Mouse (Mus musculus) embryonic facial prominence, embryonic 12.5 days (tissue): ENCODE results near the gene Zfp69. TPM values are rescaled to one million over a fixed set of nuclear protein-coding genes. Genes with fewer than 3 reads are reported as not detected.

Experiments
- ATAC-seq: fragments of 200-750 bp; cut with Nextera tagmentation; 2 replicates; pipeline ENCODE4 v1.8.0; 2017; ENCODE audit not compliant: insufficient number of reproducible peaks, insufficient read depth, low FRiP score, low TSS enrichment
- H3K27ac ChIP-seq: fragments of 300-500 bp; sonication (generic); 2 replicates; pipeline ENCODE4 v1.5.1; 2016; ENCODE audit warnings: mild to moderate bottlenecking
- H3K27me3 ChIP-seq: fragments of 300-500 bp; sonication (generic); 2 replicates; pipeline ENCODE4 v1.6.1; 2016; ENCODE audit warnings: mild to moderate bottlenecking, moderate library complexity
- H3K36me3 ChIP-seq: fragments of 300-500 bp; sonication (generic); 2 replicates; pipeline ENCODE4 v1.6.1; 2016; ENCODE audit warnings: mild to moderate bottlenecking
- H3K4me1 ChIP-seq: fragments of 300-500 bp; sonication (generic); 2 replicates; pipeline ENCODE4 v1.6.1; 2016
- H3K4me2 ChIP-seq: fragments of 300-500 bp; sonication (generic); replicated peaks from 2 replicates; pipeline ENCODE4 v1.6.1; 2016; ENCODE audit warnings: mild to moderate bottlenecking, moderate library complexity
- H3K4me3 ChIP-seq: fragments of 300-500 bp; sonication (generic); 2 replicates; pipeline ENCODE4 v1.5.1; 2016; ENCODE audit warnings: mild to moderate bottlenecking
- H3K9ac ChIP-seq: fragments of 300-500 bp; sonication (generic); 2 replicates; pipeline ENCODE4 v1.6.1; 2016; ENCODE audit warnings: mild to moderate bottlenecking, moderate library complexity
- H3K9me3 ChIP-seq: fragments of 300-500 bp; sonication (generic); 2 replicates; pipeline ENCODE4 v1.6.1; 2016; ENCODE audit warnings: mild to moderate bottlenecking, moderate library complexity
- WGBS: fragments of 180-500 bp; shearing (Covaris S2); methylation state at CpG from one replicate; pipeline ENCODE4 v1.1.7; 2016; 5-methylcytosine and 5-hydroxymethylcytosine counted together
- polyA plus RNA-seq: library from polyadenylated mRNA; unstranded; fragments of >200 nt; fragmentation: Nextera tagmentation; extraction: Ambion mirVana; gene quantifications from 2 replicates; pipeline ENCODE4 v1.2.1, GENCODE M21; 2016

Zfp69 gene
- polyA plus RNA-seq, 1 experiment from 2014 or later: 11.2 TPM

DNA sequence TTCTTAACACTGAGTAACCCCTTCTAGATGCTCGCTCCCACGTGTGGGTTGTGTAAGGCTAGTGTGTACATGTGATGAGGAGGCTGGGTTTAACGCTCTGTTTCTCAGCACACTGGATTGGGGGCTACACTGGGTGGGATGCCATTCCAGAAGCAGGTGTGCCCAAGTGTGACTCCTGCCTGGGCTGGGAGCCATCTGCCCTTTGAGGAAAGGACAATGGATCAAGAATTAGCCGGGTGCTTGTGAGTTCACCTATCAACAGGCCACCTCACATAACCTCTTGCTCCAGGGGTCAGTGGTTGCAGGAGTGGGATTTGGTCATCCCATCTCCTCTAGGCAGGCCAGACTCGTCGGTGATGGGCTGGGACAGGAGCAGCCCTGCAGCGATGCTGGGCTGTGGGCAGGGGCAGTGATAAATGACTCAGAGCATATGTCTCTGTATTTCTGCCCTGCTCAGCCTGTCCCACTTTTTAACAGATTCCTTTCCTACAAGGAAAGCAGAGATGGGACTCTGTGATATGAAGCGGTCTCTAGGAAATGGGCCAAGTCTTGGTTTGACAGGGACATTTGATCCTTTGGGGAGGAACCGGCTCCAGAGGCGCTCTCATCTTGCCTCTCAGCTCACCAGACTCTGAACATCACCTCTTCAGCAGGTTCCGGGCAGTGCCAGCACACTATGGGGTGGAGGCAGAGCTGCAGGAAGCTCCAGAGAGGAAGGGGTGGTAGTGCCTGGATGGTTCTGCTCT, 57.7 kb downstream of the Zfp69 start:
- Histone ChIP-seq H3K4me2 (no peak overlapping the region), H3K27ac (no peak overlapping the region), H3K9me3 (no peaks in the 10 kb centered on the region), H3K36me3 (no peaks in the 10 kb centered on the region), H3K4me1 (peaks cover 23% of the 10 kb centered on the region), H3K4me3 (no peak overlapping the region), H3K9ac (no peak overlapping the region), H3K27me3 (peaks cover 9% of the 10 kb centered on the region; the same call in 1 of the 2 replicates)
- 55% methylated on average over 11 of the region's 11 CpGs for WGBS
- ATAC-seq: no peak

DNA sequence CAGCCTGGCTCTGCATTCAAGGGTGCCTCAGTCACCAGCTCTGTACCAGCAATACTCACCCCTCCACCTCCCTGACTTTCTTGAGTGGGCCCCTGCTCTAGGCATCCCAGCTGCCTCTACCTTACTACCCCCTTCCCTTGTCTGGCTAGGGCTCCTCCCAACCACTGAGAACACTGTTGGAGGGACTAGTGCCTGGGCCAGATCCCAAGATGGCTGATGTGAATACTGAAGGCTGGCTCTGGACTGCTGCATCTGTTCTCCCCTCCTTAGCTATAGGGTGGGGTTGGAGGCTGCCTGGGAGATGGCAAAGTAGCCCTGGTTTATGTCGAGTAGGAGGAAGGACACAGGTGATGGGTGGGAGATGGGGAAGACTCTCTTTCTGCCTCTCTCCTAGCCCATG, 59.0 kb downstream of the Zfp69 start:
- H3K27me3 ChIP-seq: peaks cover 9% of the 10 kb centered on the region; the same call in 1 of the 2 replicates
- WGBS: 67% methylated on average over 1 of the region's 1 CpGs
- no peaks in the 10 kb centered on the region for H3K9me3 ChIP-seq
- no peak overlapping the region for H3K4me3 ChIP-seq
- peaks cover 23% of the 10 kb centered on the region for H3K4me1 ChIP-seq
- H3K36me3 ChIP-seq: no peaks in the 10 kb centered on the region
- no peak overlapping the region for H3K27ac ChIP-seq
- H3K4me2 ChIP-seq: no peak overlapping the region
- no peak for ATAC-seq
- H3K9ac ChIP-seq: no peak overlapping the region

GRCm38 (mm10) chr4:120891960-120892359, 59.5 kb downstream of the Zfp69 start:
- H3K27ac ChIP-seq: no peak overlapping the region
- peaks cover 27% of the 10 kb centered on the region for H3K4me1 ChIP-seq
- no peak overlapping the region for H3K4me2 ChIP-seq
- ATAC-seq: no peak
- no peaks in the 10 kb centered on the region for H3K36me3 ChIP-seq
- no peak overlapping the region for H3K4me3 ChIP-seq
- no peak overlapping the region for H3K9ac ChIP-seq
- H3K9me3 ChIP-seq: no peaks in the 10 kb centered on the region
- H3K27me3 ChIP-seq: peaks cover 9% of the 10 kb centered on the region; the same call in 1 of the 2 replicates

- H3K36me3 ChIP-seq: no peaks in the 10 kb centered on the region
- H3K9ac ChIP-seq: no peak overlapping the region
- WGBS: 48% methylated on average over 11 of the region's 11 CpGs
- H3K4me2 ChIP-seq: no peak overlapping the region
- no peak overlapping the region for H3K27ac ChIP-seq
- no peak overlapping the region for H3K4me3 ChIP-seq
- peaks cover 30% of the 10 kb centered on the region for H3K4me1 ChIP-seq
- peak; percentile 67 for ATAC-seq
- H3K27me3 ChIP-seq: peaks cover 9% of the 10 kb centered on the region; the same call in 1 of the 2 replicates
- H3K9me3 ChIP-seq: no peaks in the 10 kb centered on the region
Observed at GRCm38 (mm10) chr4:120890754-120891440, 60.6 kb downstream of the Zfp69 start.

DNA sequence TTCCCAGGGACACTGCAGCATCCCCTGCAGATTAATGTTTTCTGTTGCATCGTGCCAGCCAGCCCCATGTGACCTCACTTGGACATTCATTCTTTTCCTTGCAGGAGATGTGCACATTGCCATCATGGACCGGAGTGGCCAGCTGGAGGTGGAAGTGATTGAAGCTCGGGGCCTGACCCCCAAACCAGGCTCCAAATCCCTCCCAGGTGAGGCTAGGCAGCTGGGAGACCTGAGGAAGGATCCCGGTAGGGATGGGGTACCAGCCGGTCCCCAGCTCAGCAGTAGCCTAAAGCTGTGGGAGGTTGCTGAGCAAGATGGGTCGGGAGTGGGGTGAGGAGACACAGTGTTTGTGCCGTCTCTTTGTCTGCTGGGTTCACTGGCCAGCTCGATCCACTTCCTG, 62.6 kb downstream of the Zfp69 start:
- no peak overlapping the region for H3K9ac ChIP-seq
- peaks cover 4% of the 10 kb centered on the region; the same call in 1 of the 2 replicates for H3K27me3 ChIP-seq
- no peaks in the 10 kb centered on the region for H3K36me3 ChIP-seq
- WGBS: 65% methylated on average over 8 of the region's 8 CpGs
- ATAC-seq: no peak
- no peak overlapping the region for H3K4me3 ChIP-seq
- no peak overlapping the region for H3K27ac ChIP-seq
- H3K4me2 ChIP-seq: no peak overlapping the region
- H3K9me3 ChIP-seq: no peaks in the 10 kb centered on the region
- peaks cover 34% of the 10 kb centered on the region for H3K4me1 ChIP-seq

DNA sequence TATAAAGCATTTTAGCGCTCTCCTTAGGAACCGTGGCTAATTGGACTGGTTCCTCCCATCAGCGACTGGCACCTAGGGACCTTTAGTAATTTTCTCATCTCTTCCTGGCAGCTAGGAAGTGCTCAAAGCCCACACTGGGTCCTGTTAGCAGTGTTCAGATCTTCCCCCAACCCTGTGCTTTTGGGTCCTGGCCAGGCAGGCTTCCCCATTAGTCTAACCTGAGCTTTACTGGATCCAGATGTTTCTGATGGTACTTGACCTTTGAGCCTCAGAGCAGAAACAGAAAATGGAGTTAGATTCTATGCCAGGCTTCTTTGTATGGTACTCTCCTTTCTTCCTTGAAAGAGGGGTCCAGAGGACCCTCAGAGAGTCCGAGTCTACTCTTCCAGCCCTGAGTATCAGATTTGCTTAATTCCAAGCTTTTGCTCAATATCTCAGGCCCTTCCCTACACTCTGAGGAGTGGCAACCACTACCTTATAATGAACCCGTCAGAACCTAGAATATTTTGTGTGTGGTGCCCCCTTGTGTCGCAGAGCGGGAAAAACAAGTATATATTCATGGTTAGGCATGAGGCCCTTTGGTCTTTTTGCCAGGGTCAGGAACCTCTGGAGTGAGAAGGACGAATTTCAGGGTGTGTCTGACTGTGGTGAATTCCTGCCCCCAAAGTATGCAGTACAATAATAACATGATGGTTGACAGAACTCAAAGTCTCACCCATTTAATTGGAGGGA, 64.0 kb downstream of the Zfp69 start:
- no peaks in the 10 kb centered on the region for H3K9me3 ChIP-seq

GRCm38 (mm10) chr4:120886811-120887210, 64.7 kb downstream of the Zfp69 start:
- Histone ChIP-seq H3K9ac (no peak overlapping the region), H3K27ac (no peak overlapping the region), H3K4me3 (no peak overlapping the region), H3K9me3 (no peaks in the 10 kb centered on the region), H3K4me2 (no peak overlapping the region), H3K4me1 (peaks cover 39% of the 10 kb centered on the region), H3K27me3 (no peaks in the 10 kb centered on the region), H3K36me3 (no peaks in the 10 kb centered on the region)
- ATAC-seq: no peak
- 87% methylated on average over 5 of the region's 5 CpGs for WGBS

More for the DNA sequence above, 64.0 kb downstream of the Zfp69 start:
- H3K4me2 ChIP-seq: no peak overlapping the region
- H3K27ac ChIP-seq: no peak overlapping the region
- peaks cover 32% of the 10 kb centered on the region for H3K4me1 ChIP-seq
- ATAC-seq: no peak
- H3K36me3 ChIP-seq: no peaks in the 10 kb centered on the region
- WGBS: 24% methylated on average over 8 of the region's 8 CpGs
- H3K27me3 ChIP-seq: no peaks in the 10 kb centered on the region
- no peak overlapping the region for H3K4me3 ChIP-seq
- no peak overlapping the region for H3K9ac ChIP-seq

- H3K9ac ChIP-seq: no peak overlapping the region
- H3K4me3 ChIP-seq: no peak overlapping the region
- no peaks in the 10 kb centered on the region for H3K9me3 ChIP-seq
- H3K36me3 ChIP-seq: no peaks in the 10 kb centered on the region
- peaks cover 36% of the 10 kb centered on the region for H3K4me1 ChIP-seq
- 36% methylated on average over 4 of the region's 4 CpGs for WGBS
- no peak for ATAC-seq
- H3K4me2 ChIP-seq: no peak overlapping the region
- no peaks in the 10 kb centered on the region for H3K27me3 ChIP-seq
- no peak overlapping the region for H3K27ac ChIP-seq
Observed at GRCm38 (mm10) chr4:120886131-120886530, 65.4 kb downstream of the Zfp69 start.

DNA sequence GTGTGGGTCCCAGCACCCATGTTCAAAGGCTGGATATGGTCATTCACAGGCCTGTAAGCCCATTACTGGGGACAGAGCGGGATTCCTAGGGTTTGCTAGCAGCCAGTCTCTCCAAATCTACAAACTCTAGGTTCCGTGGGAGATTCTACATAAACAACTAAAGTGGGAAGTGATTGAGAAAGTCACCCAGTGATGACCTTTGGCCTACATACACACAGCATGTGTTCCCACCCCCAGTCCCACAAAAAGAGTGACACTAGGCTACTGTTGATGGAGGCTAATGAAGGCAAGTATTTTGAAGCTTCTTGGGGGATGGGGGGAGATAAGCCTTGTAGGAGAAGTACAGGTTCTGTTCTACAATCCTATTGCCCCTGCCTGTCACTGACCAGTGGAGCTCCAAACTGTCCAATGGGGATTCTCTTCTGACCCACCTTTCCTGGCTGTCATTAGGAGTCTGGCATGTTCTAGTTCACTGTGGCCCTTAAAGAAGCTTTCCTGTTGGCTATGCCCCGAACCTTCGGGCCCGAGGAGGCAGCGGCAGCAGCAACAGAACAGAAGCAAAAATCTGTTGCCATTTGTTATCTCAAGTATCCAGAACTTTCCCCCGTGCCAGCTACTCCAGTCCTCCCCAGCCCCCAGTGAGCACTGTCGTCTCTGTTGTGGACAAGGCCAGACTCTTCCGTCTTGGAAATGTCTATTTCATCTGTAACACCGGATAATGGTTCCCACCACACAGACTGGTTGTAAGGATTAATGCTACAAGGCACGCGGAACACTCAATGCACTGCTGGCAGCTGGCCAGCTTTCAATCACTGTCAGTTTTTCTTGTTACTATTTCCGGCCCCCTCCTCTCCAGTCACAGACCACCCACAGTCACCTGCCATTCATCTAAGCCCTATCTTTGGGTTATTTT, 66.0 kb downstream of the Zfp69 start:
- Histone ChIP-seq H3K4me3 (no peak overlapping the region), H3K4me1 (peaks cover 30% of the 10 kb centered on the region), H3K27me3 (no peaks in the 10 kb centered on the region), H3K27ac (no peak overlapping the region), H3K4me2 (no peak overlapping the region), H3K9me3 (no peaks in the 10 kb centered on the region), H3K36me3 (no peaks in the 10 kb centered on the region), H3K9ac (no peak overlapping the region)
- 44% methylated on average over 13 of the region's 13 CpGs for WGBS
- no peak for ATAC-seq

DNA sequence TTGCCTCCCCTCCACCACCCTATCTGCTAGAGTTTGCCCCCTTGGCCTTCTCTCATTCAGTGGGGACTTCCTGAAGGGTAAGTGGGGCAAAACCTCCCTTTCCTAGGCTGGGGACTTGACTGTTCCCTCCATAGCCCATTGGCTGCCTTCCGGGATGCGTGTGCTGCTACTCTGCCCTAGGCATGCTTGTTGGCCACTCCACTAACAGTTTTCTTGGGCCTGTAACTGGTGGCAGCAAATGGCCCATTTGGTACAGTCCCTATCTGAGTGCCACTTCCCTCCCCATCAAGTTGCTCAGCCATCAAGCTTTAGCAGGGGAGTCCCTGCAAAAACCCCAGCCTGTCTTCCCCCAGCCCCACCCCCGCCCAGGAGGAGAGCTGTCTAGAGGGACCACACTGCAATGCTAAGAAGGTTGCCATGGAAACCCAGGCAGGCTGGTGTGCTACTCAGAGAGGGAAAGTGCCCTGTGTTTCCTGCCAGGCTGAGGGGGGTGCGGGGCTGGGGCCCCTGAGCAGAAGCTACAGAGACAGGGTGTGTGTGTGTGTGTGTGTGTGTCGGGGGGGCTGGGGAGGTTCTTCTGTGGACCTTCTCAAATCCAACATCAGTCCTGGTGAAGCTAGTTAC, 69.4 kb downstream of the Zfp69 start:
- Histone ChIP-seq H3K4me1 (peaks cover 25% of the 10 kb centered on the region), H3K9ac (no peak overlapping the region), H3K27ac (no peak overlapping the region), H3K4me3 (no peak overlapping the region), H3K4me2 (no peak overlapping the region), H3K36me3 (no peaks in the 10 kb centered on the region), H3K27me3 (no peaks in the 10 kb centered on the region), H3K9me3 (no peaks in the 10 kb centered on the region)
- no peak for ATAC-seq
- 43% methylated on average over 5 of the region's 5 CpGs for WGBS
